Mouse (Mus musculus): ENCODE measurements around the gene Fcgr1. TPM values are rescaled to one million over a fixed set of nuclear protein-coding genes. Genes with fewer than 3 reads are reported as not detected.
"Not testable (repeated sequence)": the region's sequence is repeated elsewhere in the genome, so short reads cannot be mapped to it uniquely, and the experiment has no call there.

Fcgr1 gene
- polyA plus RNA-seq (2015; fragmentation: Nextera tagmentation; extraction: Ambion mirVana): 1.7 TPM in 2 replicates

DNA sequence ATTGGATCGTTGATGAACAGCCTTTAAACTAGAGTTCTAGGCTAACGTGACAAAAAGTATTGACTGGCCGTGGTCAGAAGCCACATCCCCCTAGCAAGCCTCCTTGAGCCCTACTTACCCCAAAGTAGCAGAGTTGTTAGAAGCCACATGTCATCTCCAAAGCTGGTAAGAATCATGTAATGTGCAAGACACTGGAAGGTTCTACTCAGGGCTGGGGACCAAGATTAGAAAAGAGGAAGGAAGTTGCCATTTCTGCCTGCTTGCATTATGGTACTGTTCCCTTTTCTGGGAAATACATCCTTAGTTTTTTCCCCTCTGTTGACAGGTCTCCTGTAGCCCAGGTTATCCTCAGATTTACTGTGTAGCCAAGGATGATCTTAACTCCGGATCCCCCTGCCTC is at the start of gene Fcgr1:
TSS of gene Fcgr1 (minus strand) at position 183 of the 400 bp plus-strand sequence.
- WGBS: 76% methylated on average over 4 of the region's 4 CpGs
- Histone ChIP-seq H3K9me3 (replicated peaks) (no peaks in the 10 kb centered on the region), H3K4me3 (replicated peaks) (no peak within 1 kb of the TSS), H3K4me1 (no peaks in the 10 kb centered on the region), H3K27ac (no peak within 1 kb of the TSS), H3K9ac (no peak within 1 kb of the TSS), H3K4me2 (no peak within 1 kb of the TSS), H3K27me3 (peaks cover 9% of the 10 kb centered on the region; the same call in 1 of the 2 replicates), H3K36me3 (no peaks in the 10 kb centered on the region)
- ATAC-seq (replicated peaks; ENCODE audit: low FRiP score): no peak

DNA sequence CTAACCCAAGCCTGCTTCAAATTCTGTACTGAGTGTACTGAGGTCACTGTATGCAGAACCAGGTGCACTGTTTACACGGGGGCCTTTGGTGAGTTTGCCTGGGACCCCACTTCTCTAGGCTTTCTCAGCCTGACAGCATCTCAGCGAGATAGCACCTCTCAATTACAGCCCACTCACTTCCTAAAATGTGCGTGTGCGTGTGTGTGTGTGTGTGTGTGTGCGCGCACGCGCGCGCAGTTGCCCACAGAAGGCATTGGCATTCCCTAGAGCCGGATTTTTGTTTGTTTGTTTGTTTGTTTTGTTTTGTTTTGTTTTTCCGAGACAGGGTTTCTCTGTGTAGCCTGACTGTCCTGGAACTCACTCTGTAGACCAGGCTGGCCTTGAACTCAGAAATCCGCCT is 48.9 kb upstream of the Fcgr1 start:
- not testable (repeated sequence) for H3K9me3 ChIP-seq (replicated peaks); H3K4me3 ChIP-seq (replicated peaks); H3K4me2 ChIP-seq; ATAC-seq (replicated peaks; ENCODE audit: low FRiP score); H3K27ac ChIP-seq; H3K36me3 ChIP-seq; H3K9ac ChIP-seq; H3K4me1 ChIP-seq
- 53% methylated on average over 13 of the region's 13 CpGs for whole genome bisulfite sequencing
- H3K27me3 ChIP-seq: peaks cover 68% of the 10 kb centered on the region

DNA sequence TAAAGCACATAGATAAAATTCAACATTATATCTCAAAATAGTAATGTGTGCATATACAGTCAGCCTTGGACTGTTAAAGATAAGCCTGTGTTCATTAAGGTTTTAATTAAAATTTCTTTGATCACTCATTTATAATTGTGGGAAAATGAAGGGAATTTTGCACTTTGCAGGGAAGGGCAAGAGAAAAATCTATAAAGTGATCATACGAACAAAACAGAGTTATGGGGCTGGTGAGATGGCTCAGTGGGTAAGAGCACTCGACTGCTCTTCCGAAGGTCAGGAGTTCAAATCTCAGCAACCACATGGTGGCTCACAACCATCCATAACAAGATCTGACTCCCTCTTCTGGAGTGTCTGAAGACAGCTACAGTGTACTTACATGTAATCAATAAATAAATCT is 48.3 kb upstream of the Fcgr1 start:
- not testable (repeated sequence) for H3K4me3 ChIP-seq (replicated peaks); H3K4me1 ChIP-seq; H3K4me2 ChIP-seq; ATAC-seq (replicated peaks; ENCODE audit: low FRiP score); H3K9me3 ChIP-seq (replicated peaks); H3K27ac ChIP-seq; H3K9ac ChIP-seq; H3K36me3 ChIP-seq
- H3K27me3 ChIP-seq: peaks cover 74% of the 10 kb centered on the region
- 41% methylated on average over 3 of the region's 3 CpGs for WGBS

DNA sequence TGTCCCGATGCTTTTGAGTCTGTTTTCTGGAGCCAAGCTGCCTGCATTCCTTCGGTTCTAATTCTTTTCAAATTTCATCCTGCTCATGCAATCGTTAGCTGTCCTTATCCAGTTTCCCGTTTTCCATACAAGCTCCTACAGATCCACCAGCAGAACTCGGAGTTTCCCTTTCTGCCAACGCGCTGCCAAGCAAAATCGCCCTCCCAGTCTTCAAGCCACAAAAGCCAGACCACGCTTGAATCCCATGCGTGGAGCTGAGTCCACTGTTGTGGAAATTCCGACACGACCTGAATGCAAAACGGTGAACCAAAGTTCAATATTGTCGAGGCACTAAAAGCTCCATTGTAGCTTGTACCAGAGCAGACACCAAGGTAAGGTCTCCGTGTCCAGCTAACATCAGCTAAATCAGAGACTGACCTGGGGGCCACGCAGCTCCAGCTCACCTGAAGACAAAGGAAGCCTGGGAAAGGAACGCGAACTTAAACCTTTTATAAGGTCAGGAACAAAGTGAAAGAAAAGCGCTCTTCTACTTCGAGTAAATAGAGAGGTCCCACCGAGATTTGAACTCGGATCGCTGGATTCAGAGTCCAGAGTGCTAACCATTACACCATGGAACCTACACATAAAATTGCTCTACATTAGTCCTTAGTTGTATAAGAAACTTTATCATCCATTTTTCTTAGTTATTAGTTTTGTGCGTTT is 47.0 kb upstream of the Fcgr1 start:
- Histone ChIP-seq H3K4me2 (peak overlapping the region; percentile 32), H3K9ac (no peak overlapping the region), H3K36me3 (no peaks in the 10 kb centered on the region), H3K27me3 (peaks cover 87% of the 10 kb centered on the region), H3K27ac (no peak overlapping the region), H3K9me3 (replicated peaks) (no peaks in the 10 kb centered on the region), H3K4me1 (no peaks in the 10 kb centered on the region), H3K4me3 (replicated peaks) (peak overlapping the region; percentile 10; the same call in 1 of the 2 replicates)
- ATAC-seq (replicated peaks; ENCODE audit: low FRiP score): no peak
- 4% methylated on average over 24 of the region's 24 CpGs for WGBS

DNA sequence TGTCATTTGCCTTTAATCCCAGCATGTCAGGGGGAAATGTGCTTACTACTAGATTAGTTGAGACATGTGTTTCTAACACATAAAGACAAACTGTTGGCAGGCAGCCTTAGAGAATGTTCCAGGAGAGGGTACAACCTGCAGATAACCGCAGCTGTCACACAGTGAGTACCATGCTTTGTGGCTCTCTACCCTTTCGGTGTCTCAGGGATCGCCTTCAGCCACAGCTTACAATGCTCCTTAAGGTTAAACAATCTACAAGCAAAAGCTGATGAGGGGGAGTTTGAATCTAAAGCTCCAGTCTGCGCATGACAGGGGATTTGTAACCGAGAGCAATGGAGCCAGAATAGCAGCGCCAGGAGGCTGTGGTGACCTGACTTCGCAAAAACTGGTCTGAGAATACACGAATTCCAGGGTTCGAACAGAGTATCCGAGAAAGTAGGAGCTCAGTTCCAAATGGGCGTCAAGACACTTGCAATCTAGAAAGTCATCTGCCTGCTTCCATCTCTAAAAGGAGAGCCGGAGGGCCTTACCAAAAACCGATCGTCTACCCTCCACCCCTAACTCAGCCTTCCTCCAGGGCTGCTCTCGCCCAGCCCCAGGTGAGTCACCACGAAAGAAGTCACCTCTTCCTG is 45.2 kb upstream of the Fcgr1 start:
- no peak for ATAC-seq (replicated peaks; ENCODE audit: low FRiP score)
- no peak overlapping the region for H3K27ac ChIP-seq
- H3K9ac ChIP-seq: no peak overlapping the region
- H3K27me3 ChIP-seq: peaks cover 91% of the 10 kb centered on the region
- H3K9me3 ChIP-seq (replicated peaks): no peaks in the 10 kb centered on the region
- H3K36me3 ChIP-seq: no peaks in the 10 kb centered on the region
- H3K4me3 ChIP-seq (replicated peaks): no peak overlapping the region
- H3K4me1 ChIP-seq: peaks cover 2% of the 10 kb centered on the region
- 41% methylated on average over 16 of the region's 16 CpGs for WGBS
- H3K4me2 ChIP-seq: no peak overlapping the region

DNA sequence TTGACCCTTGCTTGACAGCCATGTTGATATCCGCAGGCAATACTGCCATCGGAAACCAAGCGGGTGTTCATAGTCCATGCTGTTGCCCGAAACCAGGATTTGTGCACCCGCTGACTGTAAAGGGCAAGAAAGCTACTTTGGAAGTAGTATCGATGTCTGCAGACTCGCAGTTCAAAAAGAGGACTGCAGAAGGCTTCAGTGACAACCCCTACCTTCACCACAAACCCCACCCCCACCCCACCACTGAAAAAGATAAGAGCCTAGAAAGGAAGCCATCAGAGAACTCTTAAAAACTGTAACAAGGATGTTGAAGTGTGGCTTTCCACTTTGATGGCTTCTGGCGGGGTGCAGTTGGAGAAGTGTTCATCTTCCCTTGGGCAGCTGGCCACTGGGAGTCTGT is 44.3 kb upstream of the Fcgr1 start:
- WGBS: 94% methylated on average over 8 of the region's 8 CpGs
- Histone ChIP-seq H3K4me2 (no peak overlapping the region), H3K4me3 (replicated peaks) (no peak overlapping the region), H3K36me3 (no peaks in the 10 kb centered on the region), H3K27ac (no peak overlapping the region), H3K9ac (no peak overlapping the region), H3K9me3 (replicated peaks) (no peaks in the 10 kb centered on the region), H3K27me3 (peaks cover 93% of the 10 kb centered on the region), H3K4me1 (peaks cover 7% of the 10 kb centered on the region)
- no peak for ATAC-seq (replicated peaks; ENCODE audit: low FRiP score)

DNA sequence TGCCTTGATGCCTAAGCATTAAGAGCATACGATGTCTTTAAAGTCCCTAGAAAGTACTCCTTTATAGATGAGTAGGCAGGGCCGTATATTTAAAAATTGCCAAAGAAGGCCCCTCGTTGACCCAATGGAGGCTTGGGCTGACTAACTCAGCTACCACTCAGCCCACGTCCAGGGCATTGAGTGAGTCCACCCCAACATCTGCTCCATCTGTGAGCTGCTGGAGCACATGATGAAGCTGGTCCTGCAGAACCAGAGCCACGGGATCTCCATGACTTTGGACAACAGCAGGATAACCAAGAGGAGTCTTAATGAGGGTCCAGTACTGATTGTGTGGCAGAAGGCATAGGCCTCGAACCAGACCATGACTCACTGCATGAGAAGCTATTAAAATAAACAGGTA is 43.5 kb upstream of the Fcgr1 start:
- Histone ChIP-seq H3K36me3 (no peaks in the 10 kb centered on the region), H3K9me3 (replicated peaks) (no peaks in the 10 kb centered on the region), H3K27me3 (peaks cover 95% of the 10 kb centered on the region), H3K9ac (no peak overlapping the region), H3K4me1 (peaks cover 14% of the 10 kb centered on the region), H3K4me3 (replicated peaks) (no peak overlapping the region), H3K27ac (no peak overlapping the region), H3K4me2 (no peak overlapping the region)
- 88% methylated on average over 6 of the region's 6 CpGs for WGBS
- no peak for ATAC-seq (replicated peaks; ENCODE audit: low FRiP score)

DNA sequence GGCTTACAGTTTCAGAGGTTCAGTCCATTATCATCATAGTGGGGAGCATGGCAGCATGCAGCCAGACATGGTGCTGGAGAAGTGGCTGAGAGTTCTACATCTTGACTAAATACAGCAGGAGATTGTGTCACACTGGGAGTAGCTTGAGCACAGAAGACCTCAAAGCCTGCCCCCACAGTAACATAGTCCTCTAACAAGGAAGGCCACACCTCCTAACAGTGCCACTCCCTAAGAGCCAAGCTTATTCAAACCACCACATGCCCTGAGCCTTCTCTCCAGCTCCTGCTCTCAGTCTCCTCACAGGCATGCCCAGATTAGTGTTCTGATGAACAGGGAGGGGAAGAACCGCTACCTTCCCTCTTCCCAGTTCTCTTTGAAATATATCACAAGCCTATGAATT is 42.9 kb upstream of the Fcgr1 start:
- peaks cover 95% of the 10 kb centered on the region for H3K27me3 ChIP-seq
- no peak for ATAC-seq (replicated peaks; ENCODE audit: low FRiP score)
- no peak overlapping the region for H3K9ac ChIP-seq
- H3K9me3 ChIP-seq (replicated peaks): no peaks in the 10 kb centered on the region
- no peak overlapping the region for H3K27ac ChIP-seq
- 66% methylated on average over 1 of the region's 1 CpGs for WGBS
- H3K4me3 ChIP-seq (replicated peaks): no peak overlapping the region
- peaks cover 17% of the 10 kb centered on the region for H3K4me1 ChIP-seq
- H3K36me3 ChIP-seq: no peaks in the 10 kb centered on the region
- H3K4me2 ChIP-seq: no peak overlapping the region

DNA sequence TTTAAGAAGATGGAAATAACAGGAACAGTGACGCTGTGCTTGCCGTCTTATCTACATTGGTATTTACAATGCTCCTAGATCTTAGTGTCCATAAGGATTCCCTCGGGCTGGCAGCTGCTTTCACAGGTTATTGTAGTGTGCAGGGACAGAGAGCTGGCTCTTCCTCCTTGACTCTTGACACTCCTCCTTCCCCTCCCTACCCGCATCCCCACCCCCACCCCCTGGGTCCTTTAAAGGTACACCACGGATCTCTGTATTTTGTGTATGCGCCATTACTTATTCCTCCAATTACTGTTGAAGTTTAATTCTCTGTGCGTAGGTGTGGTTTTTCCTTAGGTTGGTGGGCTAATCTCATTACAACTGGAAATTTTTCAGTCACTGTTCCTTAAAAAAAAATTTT is 41.8 kb upstream of the Fcgr1 start:
- H3K36me3 ChIP-seq: no peaks in the 10 kb centered on the region
- 19% methylated on average over 7 of the region's 7 CpGs for WGBS
- no peak overlapping the region for H3K27ac ChIP-seq
- H3K27me3 ChIP-seq: peaks cover 95% of the 10 kb centered on the region
- H3K9ac ChIP-seq: no peak overlapping the region
- no peak overlapping the region for H3K4me2 ChIP-seq
- no peak for ATAC-seq (replicated peaks; ENCODE audit: low FRiP score)
- no peaks in the 10 kb centered on the region for H3K9me3 ChIP-seq (replicated peaks)
- no peak overlapping the region for H3K4me3 ChIP-seq (replicated peaks)
- peaks cover 17% of the 10 kb centered on the region for H3K4me1 ChIP-seq

DNA sequence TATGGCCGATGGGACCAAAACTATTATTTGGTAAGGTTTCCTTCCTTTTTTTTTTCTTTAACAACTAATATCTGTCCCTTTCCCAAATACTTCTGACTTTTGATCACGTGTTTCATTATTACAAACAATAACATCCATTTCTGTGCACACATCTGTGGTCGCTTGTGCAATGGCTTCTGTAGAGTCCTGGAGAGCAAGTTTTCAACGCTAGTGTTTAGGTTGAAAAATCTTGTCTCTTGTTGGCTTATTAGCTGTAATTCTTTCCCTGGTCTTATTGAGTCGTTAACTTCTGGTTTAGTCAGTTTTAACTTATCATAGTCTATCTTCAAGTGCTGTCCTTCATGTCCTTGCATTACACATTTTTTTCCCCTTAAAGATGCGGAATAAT is 41.4 kb upstream of the Fcgr1 start:
- Histone ChIP-seq H3K9ac (no peak overlapping the region), H3K27me3 (peaks cover 96% of the 10 kb centered on the region), H3K4me2 (no peak overlapping the region), H3K27ac (no peak overlapping the region), H3K36me3 (no peaks in the 10 kb centered on the region), H3K4me3 (replicated peaks) (no peak overlapping the region), H3K4me1 (peaks cover 17% of the 10 kb centered on the region), H3K9me3 (replicated peaks) (no peaks in the 10 kb centered on the region)
- ATAC-seq (replicated peaks; ENCODE audit: low FRiP score): no peak
- WGBS: 55% methylated on average over 6 of the region's 6 CpGs

DNA sequence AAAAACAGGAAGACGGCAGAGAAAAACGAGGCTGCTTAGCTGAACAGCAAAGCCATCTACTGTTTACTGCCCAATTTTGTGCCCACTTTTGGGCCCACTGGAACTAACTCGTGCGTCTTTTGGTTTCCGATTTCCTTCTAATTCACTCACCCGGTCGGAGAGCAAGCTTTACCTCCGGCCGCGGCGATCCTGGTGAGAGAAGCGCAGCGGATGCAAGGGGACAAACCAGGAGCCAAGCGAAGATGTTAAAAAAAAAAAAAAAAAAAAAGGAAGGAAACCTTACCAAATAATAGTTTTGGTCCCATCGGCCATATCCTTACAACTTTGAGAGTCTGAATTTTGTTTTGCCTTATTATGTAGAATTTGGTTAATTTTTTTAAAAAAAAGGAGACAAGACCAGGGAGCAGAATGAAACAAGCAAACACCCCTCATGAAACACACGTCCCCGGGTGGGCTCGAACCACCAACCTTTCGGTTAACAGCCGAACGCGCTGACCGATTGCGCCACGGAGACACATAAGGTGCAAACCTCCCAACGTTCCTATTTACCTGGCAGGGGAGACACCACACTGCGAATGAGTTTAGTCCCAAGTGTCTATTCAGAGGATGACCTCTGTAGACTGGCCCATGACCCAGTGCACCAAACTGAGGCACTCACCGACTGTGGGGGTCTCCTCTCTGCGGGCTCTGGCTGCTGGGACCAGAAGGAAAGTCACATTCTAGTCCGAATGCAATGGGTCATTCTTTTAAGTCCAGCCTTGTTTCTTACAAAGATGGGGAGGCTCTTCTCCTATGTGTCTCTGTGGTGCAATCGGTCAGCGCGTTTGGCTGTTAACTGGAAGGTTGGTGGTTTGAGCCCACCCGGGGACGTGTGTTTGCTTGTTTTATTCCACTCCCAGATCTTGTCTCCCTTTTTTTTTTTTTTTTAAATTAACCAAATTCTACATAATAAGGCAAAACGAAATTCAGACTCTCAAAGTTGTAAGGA is 40.7 kb upstream of the Fcgr1 start:
- Histone ChIP-seq H3K4me3 (replicated peaks) (peak overlapping the region; percentile 27), H3K27me3 (peaks cover 99% of the 10 kb centered on the region), H3K9me3 (replicated peaks) (no peaks in the 10 kb centered on the region), H3K27ac (no peak overlapping the region), H3K4me1 (peaks cover 17% of the 10 kb centered on the region), H3K36me3 (no peaks in the 10 kb centered on the region), H3K4me2 (peak overlapping the region; percentile 46), H3K9ac (no peak overlapping the region)
- ATAC-seq (replicated peaks; ENCODE audit: low FRiP score): no peak
- WGBS: 5% methylated on average over 36 of the region's 36 CpGs

Data from kidney, embryonic 15.5 days (tissue).